Mouse (Mus musculus) hindbrain, embryonic 15.5 days (tissue): ENCODE data around the gene Gja8. TPM values are rescaled to one million over a fixed set of nuclear protein-coding genes. Genes with fewer than 3 reads are reported as not detected.

Source experiments
- ATAC-seq: fragments of 200-750 bp; cut with Nextera tagmentation; 2 replicates; pipeline ENCODE4 v1.8.0; 2017; ENCODE audit warnings: low read depth, moderate number of reproducible peaks, moderate TSS enrichment; ENCODE audit not compliant: low FRiP score
- H3K27ac ChIP-seq: fragments of 300-500 bp; sonication (generic); replicated peaks from 2 replicates; pipeline ENCODE4 v1.5.1; 2015; ENCODE audit warnings: mild to moderate bottlenecking, inconsistent platforms
- H3K27me3 ChIP-seq: fragments of 300-500 bp; sonication (generic); 2 replicates; pipeline ENCODE4 v1.6.1; 2015; ENCODE audit warnings: control low read depth, inconsistent platforms
- H3K36me3 ChIP-seq: fragments of 300-500 bp; sonication (generic); 2 replicates; pipeline ENCODE4 v1.6.1; 2015; ENCODE audit warnings: control low read depth, inconsistent platforms
- H3K4me1 ChIP-seq: fragments of 300-500 bp; sonication (generic); replicated peaks from 2 replicates; pipeline ENCODE4 v1.6.1; 2015; ENCODE audit warnings: control low read depth, inconsistent platforms
- H3K4me2 ChIP-seq: fragments of 300-500 bp; sonication (generic); 2 replicates; pipeline ENCODE4 v1.6.1; 2015; ENCODE audit warnings: moderate library complexity, mild to moderate bottlenecking, inconsistent platforms
- H3K4me3 ChIP-seq: fragments of 300-500 bp; sonication (generic); 2 replicates; pipeline ENCODE4 v1.5.1; 2015; ENCODE audit warnings: mild to moderate bottlenecking, inconsistent platforms
- H3K9ac ChIP-seq: fragments of 300-500 bp; sonication (generic); 2 replicates; pipeline ENCODE4 v1.6.1; 2015; ENCODE audit warnings: inconsistent platforms
- H3K9me3 ChIP-seq: fragments of 300-500 bp; sonication (generic); 2 replicates; pipeline ENCODE4 v1.6.1; 2016; ENCODE audit warnings: control low read depth, inconsistent platforms
- WGBS: fragments of 180-500 bp; shearing (Covaris S2); methylation state at CpG from one replicate; pipeline ENCODE4 v1.1.7; 2015; 5-methylcytosine and 5-hydroxymethylcytosine counted together
- polyA plus RNA-seq: library from polyadenylated mRNA; unstranded; fragments of >200 nt; fragmentation: Nextera tagmentation; extraction: Ambion mirVana; gene quantifications from 2 replicates; pipeline ENCODE4 v1.2.1, GENCODE M21; 2015

The Gja8 gene
- polyA plus RNA-seq, 1 experiment from 2014 or later, result not detected

DNA sequence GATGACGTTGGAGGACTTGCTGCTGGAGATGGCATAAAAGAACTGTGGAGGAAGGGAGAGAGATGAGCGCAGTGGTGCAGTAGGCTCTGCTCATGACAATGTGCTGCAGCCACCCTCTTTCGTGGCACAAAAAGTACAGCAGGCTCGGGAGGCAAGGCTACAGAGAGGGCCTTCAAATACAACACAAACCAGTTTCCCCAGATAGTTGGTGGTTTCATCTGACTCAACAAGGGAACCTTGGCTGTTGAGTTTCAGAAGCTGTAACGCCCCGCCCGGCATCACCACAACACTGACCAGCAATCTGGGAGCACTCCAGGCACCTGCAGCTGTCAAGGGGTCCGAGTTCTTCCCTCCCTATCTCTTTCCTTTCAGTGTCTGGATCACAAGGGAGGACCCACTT is 53.3 kb downstream of the Gja8 start:
- Histone ChIP-seq H3K9me3 (no peaks in the 10 kb centered on the region), H3K36me3 (peaks cover 71% of the 10 kb centered on the region), H3K4me3 (no peak overlapping the region), H3K9ac (no peak overlapping the region), H3K27ac (no peak overlapping the region), H3K27me3 (no peaks in the 10 kb centered on the region), H3K4me1 (no peaks in the 10 kb centered on the region), H3K4me2 (no peak overlapping the region)
- no peak for ATAC-seq
- 91% methylated on average over 8 of the region's 8 CpGs for WGBS

DNA sequence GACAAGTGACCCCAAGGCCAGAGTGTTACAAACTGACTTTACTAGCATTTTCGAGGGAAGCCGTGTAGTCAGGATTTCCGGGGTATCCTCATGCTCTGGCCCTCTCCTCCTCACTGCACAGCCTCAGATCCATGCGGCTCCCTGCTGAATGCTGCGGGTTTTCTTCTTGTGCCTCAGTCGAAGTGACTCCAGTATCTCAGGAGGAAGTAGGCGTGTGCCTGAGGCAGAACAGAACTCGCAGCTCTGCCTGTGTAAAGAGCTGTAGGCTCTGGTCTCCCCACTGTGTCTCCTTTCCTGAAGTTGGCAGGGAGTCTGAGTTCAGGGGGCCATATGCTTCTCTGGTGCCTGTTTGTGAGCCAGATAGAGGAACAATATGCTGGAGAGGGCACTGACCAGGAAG is 54.8 kb downstream of the Gja8 start:
- no peaks in the 10 kb centered on the region for H3K4me1 ChIP-seq
- WGBS, result 90% methylated on average over 8 of the region's 8 CpGs
- H3K27ac ChIP-seq, result no peak overlapping the region
- H3K36me3 ChIP-seq, result peaks cover 70% of the 10 kb centered on the region
- no peak overlapping the region for H3K4me3 ChIP-seq
- no peaks in the 10 kb centered on the region for H3K27me3 ChIP-seq
- no peak overlapping the region for H3K4me2 ChIP-seq
- H3K9ac ChIP-seq, result no peak overlapping the region
- H3K9me3 ChIP-seq, result no peaks in the 10 kb centered on the region
- ATAC-seq, result no peak

DNA sequence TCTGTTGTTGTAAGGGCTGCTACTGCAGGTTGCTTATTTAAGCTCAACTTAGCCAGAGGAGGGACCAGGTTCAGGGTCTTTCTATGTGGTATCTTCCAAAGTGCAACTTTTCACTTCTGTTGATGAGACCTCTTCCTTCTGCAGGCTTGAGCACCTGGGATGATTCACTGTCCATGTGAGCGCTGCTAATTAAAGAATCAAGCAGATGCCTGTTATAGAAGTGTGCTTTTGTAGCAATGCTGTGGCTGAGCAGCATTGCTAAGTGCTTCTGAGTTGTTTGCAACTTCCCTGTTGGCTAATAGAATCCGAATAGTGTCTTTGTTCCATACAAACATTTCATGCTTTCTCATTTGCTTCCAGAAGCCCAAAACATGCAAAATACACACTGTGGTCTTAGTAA is 55.5 kb downstream of the Gja8 start:
- Histone ChIP-seq H3K4me2 (no peak overlapping the region), H3K4me3 (no peak overlapping the region), H3K36me3 (peaks cover 69% of the 10 kb centered on the region), H3K4me1 (no peaks in the 10 kb centered on the region), H3K27me3 (no peaks in the 10 kb centered on the region), H3K9me3 (no peaks in the 10 kb centered on the region), H3K27ac (no peak overlapping the region), H3K9ac (no peak overlapping the region)
- 91% methylated on average over 2 of the region's 2 CpGs for WGBS
- no peak for ATAC-seq

DNA sequence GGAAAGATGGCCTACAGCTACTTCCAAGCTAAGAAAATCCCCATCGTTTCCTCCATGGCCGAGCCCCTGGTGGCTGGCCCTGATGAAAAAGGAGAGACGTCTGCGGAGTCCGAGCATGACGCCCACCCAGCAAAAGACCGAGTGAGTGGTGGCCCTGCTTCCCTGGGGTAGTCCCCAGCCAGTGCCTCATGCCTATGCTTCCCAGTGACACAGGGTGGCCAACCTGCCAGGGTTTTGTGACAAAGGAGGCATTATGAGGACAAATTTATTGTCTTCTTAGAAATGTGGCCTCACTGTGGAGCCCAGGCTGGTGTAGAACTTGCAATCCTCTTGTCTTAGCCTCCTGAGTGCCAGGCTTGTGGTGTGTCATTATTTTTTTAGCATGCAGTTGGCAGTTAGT is 56.7 kb downstream of the Gja8 start:
- 85% methylated on average over 7 of the region's 7 CpGs for WGBS
- Histone ChIP-seq H3K4me2 (no peak overlapping the region), H3K36me3 (peaks cover 61% of the 10 kb centered on the region), H3K9me3 (no peaks in the 10 kb centered on the region), H3K27me3 (no peaks in the 10 kb centered on the region), H3K4me1 (no peaks in the 10 kb centered on the region), H3K9ac (no peak overlapping the region), H3K27ac (no peak overlapping the region), H3K4me3 (no peak overlapping the region)
- ATAC-seq, result no peak

DNA sequence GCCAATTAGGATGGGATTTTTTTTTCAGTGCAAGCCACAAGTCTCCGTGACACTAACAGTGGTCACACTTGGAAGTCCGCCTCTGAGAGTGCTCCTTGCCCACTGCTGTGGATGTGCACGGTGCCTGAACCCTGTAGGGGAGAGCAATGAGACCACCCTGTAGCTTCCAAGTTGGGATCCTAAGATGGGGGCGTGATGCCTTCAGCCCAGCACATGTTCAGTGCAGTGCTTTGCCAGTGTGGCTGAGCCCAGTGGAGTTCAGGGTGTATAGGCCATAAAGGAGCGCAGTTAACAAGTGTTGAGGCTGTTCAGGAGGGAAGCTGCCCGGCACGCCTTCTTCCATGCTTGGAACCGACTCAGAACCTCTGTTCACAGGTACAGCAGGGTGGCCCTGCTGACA is 57.3 kb downstream of the Gja8 start:
- no peak overlapping the region for H3K9ac ChIP-seq
- H3K36me3 ChIP-seq, result peaks cover 56% of the 10 kb centered on the region
- no peak for ATAC-seq
- no peaks in the 10 kb centered on the region for H3K27me3 ChIP-seq
- H3K4me2 ChIP-seq, result no peak overlapping the region
- H3K9me3 ChIP-seq, result no peaks in the 10 kb centered on the region
- WGBS, result 98% methylated on average over 8 of the region's 8 CpGs
- H3K4me1 ChIP-seq, result no peaks in the 10 kb centered on the region
- H3K27ac ChIP-seq, result no peak overlapping the region
- H3K4me3 ChIP-seq, result no peak overlapping the region

DNA sequence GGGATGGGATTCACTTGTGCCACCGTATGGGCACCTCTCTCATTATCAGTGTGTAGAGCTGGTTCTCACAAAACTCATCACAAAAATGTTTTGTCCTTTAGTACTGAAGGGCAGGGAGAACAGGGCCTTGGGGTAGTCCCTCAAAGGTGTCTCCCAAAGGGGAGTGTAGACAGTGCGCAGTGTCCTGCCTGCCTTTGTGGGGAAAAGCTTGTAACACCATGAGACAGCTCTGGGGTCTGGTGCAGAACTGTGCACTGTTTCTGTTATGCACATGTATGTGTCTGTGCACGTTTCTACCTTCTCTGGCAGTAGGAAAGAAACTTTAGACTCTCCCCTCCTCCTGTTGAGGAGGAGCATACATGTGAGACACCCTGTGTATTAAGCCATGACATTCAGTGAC is 58.0 kb downstream of the Gja8 start:
- no peaks in the 10 kb centered on the region for H3K27me3 ChIP-seq
- ATAC-seq, result no peak
- H3K9ac ChIP-seq, result no peak overlapping the region
- H3K4me3 ChIP-seq, result no peak overlapping the region
- H3K36me3 ChIP-seq, result peaks cover 49% of the 10 kb centered on the region
- H3K4me2 ChIP-seq, result no peak overlapping the region
- no peak overlapping the region for H3K27ac ChIP-seq
- no peaks in the 10 kb centered on the region for H3K4me1 ChIP-seq
- 93% methylated on average over 3 of the region's 3 CpGs for WGBS
- no peaks in the 10 kb centered on the region for H3K9me3 ChIP-seq

Other genes starting within 250 kb of the Gja8 start
- gene Pias3, start 229.6 kb downstream of the Gja8 start, polyA plus RNA-seq, result 38.3 and 42.6 TPM in 2 replicates
- 19.0 and 19.4 TPM in 2 replicates for gene Nudt17, start 217.5 kb downstream of the Gja8 start, polyA plus RNA-seq
- gene Polr3c, start 198.4 kb downstream of the Gja8 start, polyA plus RNA-seq, result 29.7 and 31.1 TPM in 2 replicates
- gene Rnf115, start 198.4 kb downstream of the Gja8 start, polyA plus RNA-seq, result 72.2 and 76.6 TPM in 2 replicates
- gene Pdzk1, start 96.7 kb downstream of the Gja8 start, polyA plus RNA-seq, result 0.16 TPM in 1 of 2 replicates, not detected in the other
- gene Cd160, start 96.7 kb downstream of the Gja8 start, polyA plus RNA-seq, result 0.26 and 0.29 TPM in 2 replicates
- 3.1 and 3.3 TPM in 2 replicates for gene Gja5, start 21.3 kb downstream of the Gja8 start, polyA plus RNA-seq
- gene Gpr89, start 20.7 kb downstream of the Gja8 start, polyA plus RNA-seq, result 38.5 and 41.6 TPM in 2 replicates
- gene Acp6, start 232.8 kb upstream of the Gja8 start, polyA plus RNA-seq, result 19.6 and 20.6 TPM in 2 replicates